Mouse (Mus musculus) layer of hippocampus, adult 8-10 months (tissue): ENCODE measurements around the gene Vav3. TPM values are rescaled to one million over a fixed set of nuclear protein-coding genes. Genes with fewer than 3 reads are reported as not detected.
"Not testable (repeated sequence)": the region's sequence is repeated elsewhere in the genome, so short reads cannot be mapped to it uniquely, and the experiment has no call there.

Experiments
- DNase-seq, 2 experiments: peaks; one replicate each; pipeline ENCODE4 v3.0.0; 2022; ENCODE audit warnings: low spot score in 2 of 2
- total RNA-seq, 4 experiments: library from RNA; stranded (reverse); gene quantifications; 2 replicates each; pipeline ENCODE4 v1.2.4; 2022

Gene Vav3
- total RNA-seq, 4 experiments from 2014 or later, result 12.2 to 18.1 (median 14.8) TPM

DNA sequence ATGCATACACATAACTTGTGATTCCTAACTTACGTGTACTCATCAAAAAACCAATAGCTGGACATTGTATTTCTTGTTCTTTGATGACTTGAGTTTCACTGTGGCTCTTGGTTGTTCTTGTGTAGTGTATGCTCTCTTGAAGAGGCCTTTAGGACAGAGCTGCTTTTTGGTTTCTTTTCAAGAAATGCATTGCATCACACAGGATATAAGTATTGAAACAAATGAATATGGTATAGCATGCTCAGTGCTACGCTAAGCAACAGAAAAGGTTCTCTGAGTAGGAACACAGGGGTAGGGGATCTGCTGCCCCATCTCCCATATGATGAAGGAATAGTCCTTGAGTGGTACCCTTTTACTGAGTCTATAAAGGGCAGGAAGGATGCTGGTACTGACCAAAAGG is 98.1 kb downstream of the Vav3 start:
- DNase-seq, result no peak

- no peak for DNase-seq
Measured at GRCm38 (mm10) chr3:109439253-109439652, 98.8 kb downstream of the Vav3 start.

- DNase-seq, result no peak
Measured at GRCm38 (mm10) chr3:109440001-109440400, 99.5 kb downstream of the Vav3 start.

DNA sequence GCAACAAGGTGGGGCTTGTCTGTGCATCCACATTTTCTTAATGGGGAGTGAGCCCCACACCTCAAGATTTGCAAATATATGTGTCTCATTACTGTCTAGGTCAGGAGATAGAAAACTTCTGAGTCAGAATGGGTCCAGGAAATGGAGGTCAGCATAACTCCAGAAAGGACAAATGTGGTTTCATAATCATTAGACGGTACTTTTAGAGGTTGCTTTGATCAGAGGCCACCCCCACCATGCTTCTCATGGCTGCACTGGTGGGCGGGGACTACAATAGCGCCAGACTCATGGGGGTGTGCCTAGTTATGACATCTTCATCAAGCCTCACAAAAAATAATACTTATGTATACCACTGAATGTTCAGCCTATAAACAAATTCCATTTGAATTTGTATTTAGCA is 103.6 kb downstream of the Vav3 start:
- no peak for DNase-seq

GRCm38 (mm10) chr3:109446903-109447302 is 106.5 kb downstream of the Vav3 start:
- no peak for DNase-seq

DNA sequence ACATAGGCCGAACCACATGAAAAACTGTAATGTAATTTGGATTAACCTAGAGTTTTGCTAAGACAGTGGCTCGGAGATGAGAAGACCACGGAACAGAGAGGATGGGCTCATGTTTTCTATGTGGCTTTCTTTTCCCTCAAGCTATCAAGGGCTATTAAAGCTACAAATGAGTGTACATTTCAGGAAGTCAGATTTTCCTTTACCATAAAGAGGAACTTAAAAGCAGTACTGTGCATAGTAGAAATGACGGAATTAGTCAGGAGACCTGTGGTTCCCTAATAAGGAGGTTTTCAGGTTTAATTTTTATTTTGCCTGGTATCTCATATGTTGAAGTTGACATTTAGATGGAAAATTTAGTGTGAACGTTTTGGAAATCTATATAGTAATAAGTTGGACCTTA is 107.8 kb downstream of the Vav3 start:
- not testable (repeated sequence) for DNase-seq

DNA sequence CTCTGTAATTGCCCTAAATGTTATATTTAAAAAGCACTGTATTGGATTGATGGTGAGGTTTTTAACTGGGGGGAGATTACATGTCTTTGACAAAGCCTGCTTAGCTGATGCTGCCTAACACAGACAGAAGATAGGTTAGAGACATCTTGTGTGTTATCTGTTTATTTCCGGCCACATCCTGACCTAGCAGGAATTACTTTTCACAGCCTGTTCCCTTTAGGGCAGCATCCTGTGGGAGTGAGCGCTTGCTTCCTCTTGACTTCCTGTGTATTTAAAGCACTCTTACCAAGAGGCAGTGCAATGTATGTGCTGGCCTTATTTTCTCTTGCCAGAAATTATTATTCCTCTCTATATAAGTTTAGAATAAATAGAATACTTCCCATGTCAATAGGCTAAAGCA is 111.5 kb downstream of the Vav3 start:
- DNase-seq, result no peak

DNA sequence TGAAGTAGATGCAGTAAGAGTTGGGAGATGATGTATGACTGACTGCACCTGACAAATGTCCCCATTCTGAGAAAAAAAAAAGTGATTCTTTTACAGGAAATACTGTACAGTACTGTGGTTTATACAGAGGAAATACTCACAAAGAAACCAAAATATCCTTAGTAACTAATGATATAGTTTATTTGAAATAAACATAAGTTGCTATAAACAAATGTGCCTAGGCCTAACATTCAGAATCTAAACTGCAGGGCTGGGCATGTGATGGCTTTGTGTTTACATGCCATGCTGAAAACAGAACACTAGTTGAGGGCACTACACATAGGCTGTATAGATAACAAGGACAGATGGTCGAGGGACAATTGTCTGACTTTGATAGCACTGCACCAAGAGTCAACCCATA is 114.2 kb downstream of the Vav3 start:
- DNase-seq, result no peak

DNA sequence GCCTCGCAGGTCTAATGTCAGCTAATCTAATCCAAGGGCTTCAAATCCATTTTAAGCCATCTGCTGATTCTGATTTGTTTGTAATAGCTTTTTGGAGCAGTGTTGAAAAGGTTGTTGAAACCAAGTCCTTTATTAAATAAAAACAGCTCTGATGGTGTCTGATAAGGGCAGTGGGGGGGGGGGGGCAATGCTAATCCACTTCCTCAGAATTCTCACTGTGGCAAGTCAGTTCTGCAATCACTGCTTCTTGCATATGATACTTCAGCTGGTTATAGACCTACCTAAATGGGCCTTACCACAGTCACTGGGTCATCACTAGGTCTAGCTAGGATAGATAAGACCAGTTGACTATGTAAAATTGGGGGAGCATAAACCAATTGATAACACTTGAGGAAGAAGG is 115.9 kb downstream of the Vav3 start:
- DNase-seq, result no peak

DNA sequence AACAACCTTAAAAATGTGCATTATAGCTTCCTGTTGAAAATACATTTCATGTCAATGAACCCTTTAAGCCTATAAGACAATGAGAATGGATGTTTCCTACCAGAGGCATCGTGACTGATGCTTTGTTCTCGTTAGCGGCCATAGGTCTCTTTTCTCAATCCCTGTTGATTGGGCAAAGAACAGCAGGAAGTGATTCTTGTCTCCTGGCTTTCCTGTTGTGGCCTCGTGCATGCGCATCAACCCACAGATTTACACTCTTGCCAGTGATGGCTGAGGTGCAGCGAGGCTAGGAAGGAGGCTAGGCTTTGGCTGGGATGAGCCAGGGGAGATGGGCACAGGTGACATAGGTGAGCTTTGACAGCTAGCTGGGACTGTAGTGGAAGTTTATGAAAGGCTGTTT is 123.2 kb downstream of the Vav3 start:
- no peak for DNase-seq

DNA sequence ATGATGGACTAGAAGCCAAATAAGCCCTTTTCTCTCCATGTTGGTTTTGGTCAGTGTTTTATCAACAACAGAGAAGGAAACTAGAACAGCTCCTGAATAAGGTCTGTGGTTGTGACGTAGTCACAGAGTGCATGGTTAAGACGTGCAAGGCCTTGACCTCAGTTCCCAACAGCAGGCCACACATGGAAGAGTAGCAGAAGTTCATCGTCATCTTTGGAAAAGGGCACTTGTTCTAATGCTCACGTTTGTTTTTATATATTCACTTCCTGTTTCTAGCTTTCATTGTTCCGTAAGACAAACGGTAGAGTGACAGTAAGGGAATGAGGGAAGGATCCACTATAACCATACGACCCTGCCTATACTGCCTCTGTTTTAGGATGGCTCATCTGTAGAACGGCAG is 124.1 kb downstream of the Vav3 start:
- DNase-seq, result no peak

DNA sequence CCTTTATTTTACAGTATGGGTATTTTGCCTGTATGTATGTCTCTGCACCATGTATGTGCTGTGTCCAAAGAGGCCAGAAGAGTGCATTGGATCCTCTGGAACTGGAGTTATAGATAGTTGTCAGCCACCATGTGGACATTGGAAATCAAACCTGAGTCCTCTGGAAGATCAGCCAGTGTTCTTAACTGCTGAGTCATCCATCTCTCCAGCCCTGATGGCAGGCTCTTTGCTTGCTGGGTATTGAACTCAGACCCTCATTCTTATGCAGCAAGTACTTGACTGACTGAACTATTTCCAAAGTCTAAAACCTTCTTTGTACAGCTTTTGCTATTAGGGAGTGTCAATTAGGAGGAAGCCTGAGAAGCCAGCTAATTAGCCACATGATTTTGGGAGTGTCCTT is 126.1 kb downstream of the Vav3 start:
- no peak for DNase-seq

GRCm38 (mm10) chr3:109467288-109467687 is 126.8 kb downstream of the Vav3 start:
- no peak for DNase-seq

DNA sequence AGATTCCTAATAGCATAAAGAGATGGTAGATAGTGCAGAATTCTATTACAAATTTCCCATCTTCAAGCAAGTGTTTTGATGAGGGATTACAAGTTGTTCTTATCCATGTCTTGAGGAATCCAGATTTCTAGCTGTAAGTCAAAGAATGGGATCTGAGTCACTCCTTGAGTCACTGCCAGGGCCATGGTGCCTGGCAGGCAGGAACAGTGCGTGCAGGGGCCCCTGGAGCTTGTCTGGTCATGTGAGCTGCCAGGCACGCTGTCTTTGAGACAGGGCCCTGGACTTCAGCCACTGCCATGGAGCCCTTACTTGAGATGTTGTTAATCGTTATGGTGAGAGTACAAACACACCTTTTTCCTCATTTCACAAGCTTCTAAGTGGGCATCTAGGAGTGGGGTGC is 129.0 kb downstream of the Vav3 start:
- DNase-seq, result peak in 1 of 2 experiments; percentile 28

- DNase-seq, result no peak
Measured at GRCm38 (mm10) chr3:109470651-109471255, 130.3 kb downstream of the Vav3 start.

DNA sequence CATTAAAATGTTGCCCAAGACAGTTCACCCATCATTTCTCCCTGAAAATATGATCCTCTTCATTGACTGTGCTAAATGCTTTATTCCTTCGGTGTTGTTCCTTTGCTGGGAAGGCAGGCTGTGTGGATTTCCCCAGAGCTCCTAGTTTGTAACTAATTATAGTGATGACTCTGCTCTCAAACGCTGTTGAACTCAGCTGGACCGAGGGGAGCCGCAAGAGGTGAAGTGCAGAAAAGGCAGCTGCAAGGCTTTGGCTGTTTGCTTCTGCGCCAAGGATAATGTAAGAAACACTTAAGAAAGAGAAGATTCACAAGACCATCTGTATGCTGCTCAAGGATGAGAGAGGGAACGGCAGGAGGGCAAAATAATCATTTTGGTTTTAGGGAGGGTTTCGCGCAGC is 136.1 kb downstream of the Vav3 start:
- DNase-seq, result no peak

GRCm38 (mm10) chr3:109478297-109478696 is 137.8 kb downstream of the Vav3 start:
- no peak for DNase-seq

DNA sequence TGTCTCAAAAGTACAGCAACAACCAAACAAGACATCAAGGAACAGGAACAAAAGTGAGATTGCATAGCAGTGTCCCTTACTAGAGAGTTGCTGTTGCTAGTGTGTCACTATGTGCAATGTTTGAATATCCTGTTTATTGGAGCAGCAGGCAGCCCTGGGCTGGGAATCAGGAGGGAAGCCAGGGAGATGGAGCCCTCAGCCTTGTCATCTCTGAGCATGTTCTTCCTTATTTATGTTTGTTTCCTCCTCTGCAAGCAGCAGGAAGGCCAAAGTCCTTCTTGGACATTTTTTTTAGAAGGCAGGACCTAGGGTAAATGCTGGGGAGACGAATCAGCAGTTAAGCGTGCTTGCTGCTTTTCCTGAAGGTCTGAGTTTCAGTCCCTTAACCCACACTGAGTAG is 140.2 kb downstream of the Vav3 start:
- DNase-seq, result no peak

GRCm38 (mm10) chr3:109486786-109487185 is 146.3 kb downstream of the Vav3 start:
- no peak for DNase-seq

GRCm38 (mm10) chr3:109487823-109488222 is 147.4 kb downstream of the Vav3 start:
- no peak for DNase-seq

DNA sequence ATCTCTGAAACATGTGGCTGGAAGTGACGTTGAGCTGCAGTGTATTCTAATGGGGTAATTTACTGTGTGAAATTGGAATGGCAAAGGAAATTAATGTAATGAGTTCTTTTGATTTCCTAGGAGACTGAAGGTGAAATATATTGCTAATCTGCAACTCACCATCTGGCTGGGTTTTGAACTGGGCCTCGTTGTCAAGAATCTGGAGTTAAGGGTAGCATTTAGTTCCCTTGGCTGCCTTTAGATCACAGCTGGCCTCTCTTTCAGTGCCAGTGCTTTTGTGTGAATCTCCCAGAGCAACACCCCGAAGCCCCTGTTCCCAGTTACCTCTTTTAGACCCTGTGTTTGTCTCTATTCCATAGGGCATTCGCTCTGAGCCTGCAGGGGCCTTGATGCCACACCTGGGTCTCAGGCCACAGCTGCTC is 148.3 kb downstream of the Vav3 start:
- DNase-seq, result no peak

DNA sequence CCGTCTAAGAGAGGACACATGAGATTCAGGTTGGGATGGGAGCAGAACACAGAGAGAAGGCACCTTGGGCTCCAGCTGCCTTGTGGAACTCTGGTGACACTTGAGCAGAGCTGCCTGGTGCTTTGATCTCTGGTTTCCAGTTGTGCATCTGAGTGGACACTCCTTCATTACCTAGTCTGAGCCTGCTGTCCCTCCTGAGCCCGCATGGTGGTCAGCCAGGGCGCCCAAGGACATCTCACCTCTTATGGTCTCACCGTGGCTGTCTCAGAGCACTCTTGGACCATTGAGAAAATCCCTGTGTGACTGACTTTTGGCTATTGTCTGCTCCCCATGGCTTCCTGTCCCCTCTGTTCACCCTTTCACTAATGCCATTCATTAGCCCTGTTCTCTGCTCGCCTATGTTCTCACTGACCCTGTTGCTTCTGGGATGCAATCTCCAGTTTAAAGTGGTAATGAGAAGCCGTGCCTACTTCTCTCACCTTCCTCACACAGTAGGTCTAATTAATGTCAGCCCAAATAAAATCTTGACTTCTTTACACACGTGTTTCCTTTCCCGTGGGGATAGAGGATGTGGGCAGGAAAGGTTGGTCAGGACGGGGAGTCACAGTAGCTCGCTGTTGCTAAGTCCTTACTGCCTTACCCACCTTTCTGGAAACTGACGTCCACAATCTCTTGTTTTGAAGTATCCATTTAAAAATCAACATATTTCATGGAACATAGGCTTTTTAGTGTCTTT is 150.3 kb downstream of the Vav3 start:
- DNase-seq, result no peak

GRCm38 (mm10) chr3:109491568-109491967 is 151.1 kb downstream of the Vav3 start:
- DNase-seq, result peak; percentile 48 to 76
